Mouse (Mus musculus): Measurements from ENCODE around the gene Map4k4.

DNA sequence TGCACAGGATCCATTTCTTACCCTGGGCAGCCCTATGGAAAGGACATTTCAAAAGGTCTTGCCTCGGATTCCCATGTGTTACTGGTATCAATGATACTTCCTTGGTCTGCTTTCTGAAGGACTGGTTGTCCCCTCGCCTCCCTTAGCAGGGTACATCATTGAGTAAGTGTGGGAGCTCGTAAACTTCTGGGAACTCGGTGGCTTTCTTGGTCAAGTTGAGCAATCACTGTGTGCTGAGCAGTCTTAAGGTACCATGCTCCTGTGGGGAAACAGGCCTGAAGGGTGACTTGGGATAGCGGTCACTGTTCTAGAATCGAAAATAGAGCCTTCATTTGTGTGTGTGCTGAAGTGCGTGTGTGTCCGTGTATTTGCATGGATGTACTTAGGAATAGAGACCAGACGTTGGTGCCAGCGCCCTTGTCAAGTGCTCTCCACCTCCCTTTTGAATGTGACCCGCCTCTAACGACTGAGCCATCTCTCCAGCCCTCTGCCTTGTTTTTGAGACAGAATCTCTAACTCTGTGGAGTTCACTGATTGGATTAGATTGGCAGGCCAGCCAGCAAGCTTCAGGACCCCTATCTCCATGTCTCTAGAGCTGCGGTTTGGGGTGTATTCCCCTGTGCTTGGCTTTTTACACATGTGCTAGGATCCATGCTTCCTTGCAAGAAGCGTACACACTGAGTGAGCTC is 129.7 kb downstream of the Map4k4 start:
- TF ChIP-seq CTCF (IDR thresholded peaks at IDR 0.05; ENCODE audit: borderline replicate concordance, insufficient read depth, low read depth, low read length) (no peak), POLR2A (IDR thresholded peaks at IDR 0.05; ENCODE audit: borderline replicate concordance, insufficient read depth, low read length) (no peak)
